ENCODE assay signal across 17 mouse cellular contexts in the genomic region with DNA sequence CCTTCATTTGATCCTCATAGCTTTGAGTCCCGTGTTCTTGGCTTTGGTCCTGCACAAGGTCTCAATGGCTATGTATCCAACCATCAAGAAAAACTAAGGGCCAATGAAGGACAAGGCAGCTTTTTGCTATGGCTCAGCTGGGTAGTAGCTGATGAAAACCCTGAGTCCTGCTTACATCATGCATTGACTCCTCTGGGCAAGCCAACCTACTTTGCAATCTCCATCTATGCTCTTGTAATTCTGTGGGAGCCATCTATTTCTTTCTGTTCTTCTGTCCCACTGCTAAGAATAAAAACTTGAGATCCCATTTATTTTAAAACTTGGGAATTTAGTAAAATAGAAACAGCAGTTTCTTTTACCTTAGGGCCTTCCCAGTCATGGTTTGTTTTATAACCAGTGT.
"Had no signal": no experiment of that assay in that cellular context is flagged by ENCODE, and none has a peak within 500 bp of the region (broad histone marks: within the 10 kb centered on the region; RNA-seq: fewer than 3 reads in every experiment).

No protein-coding gene starts in this region.

- ATAC-seq: liver, embryonic 12.5 days; liver, postnatal 0 days; lung, postnatal 0 days; midbrain, embryonic 13.5 days; midbrain, embryonic 15.5 days; midbrain, embryonic 16.5 days had no signal

- DNase-seq: left cerebral cortex, postnatal 4 days; liver; liver, embryonic 13.5 days; liver, postnatal 0 days; lung, adult 18-20 months; lung, adult 2 months; lung, embryonic 14.5 days; lung, postnatal 10 days; lung, postnatal 14 days; lung, postnatal 36 days; lung, postnatal 4 days; midbrain, embryonic 14.5 days had no signal
